In the genomic region with DNA sequence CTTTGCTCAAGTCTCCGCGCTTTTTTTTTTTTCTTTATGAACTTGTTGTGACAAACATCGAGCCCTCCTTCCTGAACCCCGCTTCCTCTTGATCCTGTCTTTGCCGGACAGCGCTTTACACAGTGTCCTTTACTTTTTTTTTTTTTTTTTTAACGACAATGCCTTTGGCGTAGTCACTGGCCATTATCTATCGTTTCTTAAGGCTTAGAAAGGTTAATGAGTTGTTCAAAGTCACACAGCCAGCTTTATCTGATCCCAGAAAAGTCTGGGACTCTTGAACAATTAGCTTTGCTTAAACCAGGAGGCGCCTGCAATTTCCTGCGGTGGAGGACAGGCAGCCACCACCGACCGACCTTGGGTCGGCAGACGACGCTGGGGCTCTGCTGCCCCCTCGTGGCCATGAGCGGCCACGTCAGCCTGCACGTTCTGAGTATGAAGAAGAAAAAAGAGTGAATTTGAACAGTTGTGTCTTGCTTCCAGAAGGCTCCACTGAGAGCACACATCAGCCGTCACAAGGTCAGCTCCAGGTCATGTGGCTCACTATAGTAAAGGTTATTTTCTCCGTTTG, we compare ENCODE assay signal across 8 mouse cellular contexts. TPM values are rescaled to one million over a fixed set of nuclear protein-coding genes. Genes with fewer than 3 reads are reported as not detected.
DNase-seq lines count a peak whose midpoint lies in the region; ATAC-seq and TF ChIP-seq lines count a peak whose summit lies in the region.

No protein-coding gene starts in this region.

- H3K36me3 ChIP-seq in E14TG2a.4 (ENCODE audit: insufficient read depth, low read length): no peaks in the 10 kb centered on the region
- no peaks in the 10 kb centered on the region for H3K36me3 ChIP-seq in forebrain, embryonic 14.5 days (ENCODE audit: control insufficient read depth, insufficient read depth, low read length)
- no peaks in the 10 kb centered on the region for H3K36me3 ChIP-seq in lung, embryonic 16.5 days (ENCODE audit: control insufficient read depth, insufficient read depth, low read length)

- no peaks in the 10 kb centered on the region for H3K9me3 ChIP-seq in E14TG2a.4 (ENCODE audit: low read length)
- H3K9me3 ChIP-seq in forebrain, embryonic 14.5 days (replicated peaks; ENCODE audit: control insufficient read depth, low read length): no peaks in the 10 kb centered on the region; the same call in 1 of the 2 replicates
- no peaks in the 10 kb centered on the region for H3K9me3 ChIP-seq in lung, embryonic 16.5 days (ENCODE audit: control insufficient read depth, low read length)

- no peak overlapping the region for H3K27ac ChIP-seq in forebrain, embryonic 14.5 days (ENCODE audit: low read depth, low read length)
- peak overlapping the region; percentile 19 for H3K27ac ChIP-seq in lung, embryonic 16.5 days (ENCODE audit: low read length)

- intact Hi-C loops in heart, postnatal 25 days (cut with DNase I): loop anchor here (2.0 kb wide), 1 partner anchor 932 kb away; no protein-coding TSS in a partner anchor

- peak; percentile 86 for TF ChIP-seq CTCF in E14TG2a.4 (conservative IDR thresholded peaks at IDR 0.05; ENCODE audit: low read length)

- no peak for ATAC-seq in forebrain, embryonic 14.5 days
- peak; percentile 75 for ATAC-seq in lung, embryonic 16.5 days (ENCODE audit: low read depth)

- 0 out of 2 replicates have a peak overlapping the region, but pooled peaks have one; percentile 10 for H3K4me3 ChIP-seq in E14TG2a.4 (replicated peaks; ENCODE audit: low read length)
- no peak overlapping the region for H3K4me3 ChIP-seq in forebrain, embryonic 14.5 days (ENCODE audit: low read depth, low read length)
- peak overlapping the region; percentile 31 for H3K4me3 ChIP-seq in lung, embryonic 16.5 days (ENCODE audit: low read length)

- no peak overlapping the region for H3K9ac ChIP-seq in forebrain, embryonic 14.5 days (ENCODE audit: low read length)
- no peak overlapping the region; the same call in 1 of the 2 replicates for H3K9ac ChIP-seq in lung, embryonic 16.5 days (ENCODE audit: low read length)

- peak; percentile 15 for DNase-seq in c-Kit-positive CD71-positive TER-119-negative erythroid progenitor cells, embryonic 14.5 days (ENCODE audit: low read depth)
- DNase-seq in forebrain, embryonic 14.5 days (ENCODE audit: low spot score): peak; percentile 79
- DNase-seq in heart, postnatal 25 days (ENCODE audit: low spot score): peak; percentile 44
- peak; percentile 21 for DNase-seq in layer of hippocampus, adult 9-11 months
- DNase-seq in retina, adult 2 months (ENCODE audit: low read depth, low spot score): peak; percentile 28
- DNase-seq in thymus, postnatal 14 days: peak; percentile 68

- 4% methylated on average over 22 of the region's 22 CpGs for WGBS in forebrain, embryonic 14.5 days
- WGBS in lung, embryonic 16.5 days: 1% methylated on average over 22 of the region's 22 CpGs

- peaks cover 6% of the 10 kb centered on the region for H3K27me3 ChIP-seq in E14TG2a.4 (ENCODE audit: insufficient read depth, low read length)
- peaks cover 34% of the 10 kb centered on the region for H3K27me3 ChIP-seq in forebrain, embryonic 14.5 days (replicated peaks; ENCODE audit: control insufficient read depth, insufficient read depth, low read length)
- peaks cover under 1% of the 10 kb centered on the region for H3K27me3 ChIP-seq in lung, embryonic 16.5 days (ENCODE audit: control insufficient read depth, insufficient read depth, low read depth, low read length)

- peaks cover 60% of the 10 kb centered on the region for H3K4me1 ChIP-seq in E14TG2a.4 (replicated peaks; ENCODE audit: low read depth, low read length)
- no peaks in the 10 kb centered on the region for H3K4me1 ChIP-seq in forebrain, embryonic 14.5 days (ENCODE audit: control insufficient read depth, insufficient read depth, low read length)
- H3K4me1 ChIP-seq in lung, embryonic 16.5 days (replicated peaks; ENCODE audit: control insufficient read depth, insufficient read depth, low read length): no peaks in the 10 kb centered on the region; the same call in 1 of the 2 replicates

- 0 out of 2 replicates have a peak overlapping the region, but pooled peaks have one; percentile 24 for H3K4me2 ChIP-seq in forebrain, embryonic 14.5 days (ENCODE audit: low read length)
- H3K4me2 ChIP-seq in lung, embryonic 16.5 days (ENCODE audit: low read depth, low read length): peak overlapping the region; percentile 43

RNA-seq across cellular contexts. Expression of gene Tbx3, which starts 42.3 kb away (rescaled TPM):
- 1.7 and 2.8 TPM in 2 replicates for polyA plus RNA-seq in forebrain, embryonic 14.5 days (2014; fragmentation: Nextera tagmentation; extraction: Ambion mirVana)
- 10 to 100 TPM in 1 of 2 experiments, 1 to 10 TPM in 1; 9.3 to 13.2 TPM for total RNA-seq in heart, postnatal 25 days (2021)
- 53.4 and 65.3 TPM in 2 replicates for polyA plus RNA-seq in lung, embryonic 16.5 days (2015; fragmentation: Nextera tagmentation; extraction: Ambion mirVana)

Comparison
In these comparisons a context has a peak if more than half of its experiments do, and no peak if none do; other contexts are left out.
1. DNase-seq: peak in every context shown above with its lines; median percentile 79 in forebrain, embryonic 14.5 days; 68 in thymus, postnatal 14 days; 44 in heart, postnatal 25 days; 28 in retina, adult 2 months; 21 in layer of hippocampus, adult 9-11 months; 15 in c-Kit-positive CD71-positive TER-119-negative erythroid progenitor cells, embryonic 14.5 days.
2. RNA of gene Tbx3, which starts 42.3 kb away (polyA plus RNA-seq): 53.4 to 65.3 TPM in lung, embryonic 16.5 days; 1.7 to 2.8 TPM in forebrain, embryonic 14.5 days; every median in the first group is over 10 times any median in the second.